Mouse (Mus musculus): ENCODE data around the gene Gm12258.

- TF ChIP-seq HCFC1 (IDR thresholded peaks at IDR 0.05; ENCODE audit: borderline replicate concordance, insufficient read depth, low read length) (peak; percentile 52; the same call in 1 of the 2 replicates), ZC3H11A (IDR thresholded peaks at IDR 0.05; ENCODE audit: borderline replicate concordance, low read depth, low read length) (no peak), MAFK (IDR thresholded peaks at IDR 0.05; ENCODE audit: insufficient read depth, low read depth, low read length) (no peak), ZNF384 (IDR thresholded peaks at IDR 0.05; ENCODE audit: low read depth, low read length) (no peak), CHD2 (IDR thresholded peaks at IDR 0.05; ENCODE audit: low read depth, low read length) (no peak)
Measured at GRCm38 (mm10) chr11:58867039-58867953, 20.3 kb downstream of the Gm12258 start, which contains the start of gene 2810021J22Rik.
